Mouse (Mus musculus) layer of hippocampus, adult 11-12 months (tissue): ENCODE measurements at regions not wholly inside any gene's neighbourhood (a gene's known extent, or its start where the extent isn't known, plus 50 kb on each side); places are given as distances from the start of the nearest gene placed in this dataset.

Source experiments
- DNase-seq: peaks from one replicate; pipeline ENCODE4 v3.0.0; 2022; ENCODE audit warnings: low spot score

DNA sequence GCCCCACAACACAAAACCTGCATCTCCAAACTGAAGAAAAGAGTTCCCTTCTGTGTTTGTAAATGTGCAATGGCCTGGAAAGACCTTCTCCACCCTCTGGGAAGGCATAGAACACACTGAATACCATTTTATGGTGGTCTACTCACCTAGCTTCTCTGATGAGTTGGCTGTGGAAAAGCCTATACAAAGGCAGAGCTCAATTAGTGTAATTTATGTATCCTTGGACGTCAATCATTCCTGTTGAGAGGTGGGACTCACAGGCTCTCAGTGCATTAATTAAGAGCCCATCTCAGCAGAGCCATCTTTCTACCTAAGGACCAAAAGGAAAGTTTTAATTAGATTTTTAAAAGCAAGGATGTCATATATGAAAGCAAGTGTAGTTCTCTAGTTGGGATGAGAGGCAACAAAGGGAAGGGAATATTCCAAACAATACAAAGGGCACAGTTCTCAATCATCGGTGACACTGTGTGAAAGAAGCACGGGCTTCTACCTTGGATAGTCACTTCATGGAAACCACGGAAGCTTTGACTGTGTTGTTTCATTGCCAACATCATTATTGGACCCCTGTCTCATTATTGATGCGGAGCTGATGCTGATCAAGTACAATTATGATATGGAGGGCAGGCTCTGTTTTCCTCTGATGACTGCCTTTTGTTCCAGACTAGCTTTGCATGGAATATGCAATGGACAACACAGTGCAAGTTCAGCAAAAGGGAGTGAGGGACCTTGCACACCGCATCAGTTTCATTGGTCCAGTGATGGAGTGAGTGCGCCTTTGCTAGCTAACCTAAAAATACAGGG lies 392.5 kb upstream of the Tenm3 start:
- DNase-seq, result no peak

DNA sequence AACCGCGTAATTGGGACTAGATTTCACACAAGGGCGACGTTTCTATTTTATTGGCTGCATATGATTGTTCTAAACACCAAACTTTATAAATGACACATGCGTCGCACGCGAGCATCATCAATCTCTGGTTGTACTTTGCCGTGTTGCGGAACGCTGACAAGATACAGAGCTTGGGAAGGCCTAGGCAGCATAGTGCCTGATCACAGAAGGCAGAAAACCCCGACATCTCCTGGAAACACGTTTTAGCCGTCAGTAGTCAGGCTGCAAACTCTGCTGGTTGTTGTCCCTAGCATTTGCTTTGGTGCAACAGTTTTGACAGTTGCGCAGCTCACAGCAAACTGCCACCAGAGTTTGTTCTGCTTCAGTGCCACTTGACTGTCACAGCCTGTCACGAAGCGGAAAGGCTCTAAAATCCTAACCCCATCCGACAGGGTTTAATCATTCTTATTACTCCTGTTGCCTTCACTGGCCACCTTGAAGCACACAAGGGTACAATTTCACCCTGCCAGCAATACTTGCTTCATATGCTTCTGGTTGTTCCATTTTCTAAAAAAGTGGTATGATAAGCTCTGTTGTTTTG lies 380.2 kb upstream of the Tenm3 start:
- no peak for DNase-seq

- DNase-seq, result no peak
These were observed 351.5 kb upstream of the Tenm3 start for GRCm38 (mm10) chr8:49195333-49195640.

GRCm38 (mm10) chr8:49194592-49195332 lies 351.0 kb upstream of the Tenm3 start:
- no peak for DNase-seq

DNA sequence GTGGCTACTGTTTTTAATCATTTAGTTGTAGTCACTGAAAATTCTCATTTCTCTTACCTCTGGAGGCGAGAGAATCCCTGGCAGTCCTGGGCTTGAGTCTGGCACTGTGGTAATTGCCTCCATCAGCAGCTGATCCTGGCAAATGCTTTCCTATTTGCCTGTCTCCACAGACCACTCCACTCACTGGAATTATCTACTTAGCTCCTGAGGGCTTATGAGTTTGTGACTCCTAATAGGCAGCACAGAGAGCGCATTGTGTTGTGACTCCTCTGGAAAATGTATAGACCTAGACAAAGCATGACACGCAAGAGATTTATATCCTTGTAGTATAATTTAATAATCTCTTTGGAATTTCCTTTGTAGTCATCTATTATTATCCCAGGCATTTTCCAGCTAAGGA lies 343.1 kb upstream of the Tenm3 start:
- no peak for DNase-seq

DNA sequence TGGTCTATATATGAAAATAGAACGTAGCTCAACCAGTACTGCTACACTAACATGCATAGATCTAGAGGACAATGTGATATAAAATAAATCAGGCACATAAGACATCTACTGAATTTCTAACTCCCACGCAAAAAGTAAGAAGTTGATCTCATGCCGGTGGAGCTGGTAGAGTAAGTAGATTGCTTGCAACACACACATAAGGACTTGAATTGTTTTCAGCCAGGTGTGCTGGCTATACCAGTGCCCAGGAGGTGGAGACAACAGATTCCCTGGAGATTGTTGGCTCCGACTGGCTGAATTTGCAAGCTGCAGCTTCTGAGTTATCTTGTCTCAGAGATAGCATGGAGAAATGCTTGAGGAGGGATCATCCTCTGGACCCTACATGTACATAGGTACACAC lies 331.6 kb upstream of the Tenm3 start:
- no peak for DNase-seq

DNA sequence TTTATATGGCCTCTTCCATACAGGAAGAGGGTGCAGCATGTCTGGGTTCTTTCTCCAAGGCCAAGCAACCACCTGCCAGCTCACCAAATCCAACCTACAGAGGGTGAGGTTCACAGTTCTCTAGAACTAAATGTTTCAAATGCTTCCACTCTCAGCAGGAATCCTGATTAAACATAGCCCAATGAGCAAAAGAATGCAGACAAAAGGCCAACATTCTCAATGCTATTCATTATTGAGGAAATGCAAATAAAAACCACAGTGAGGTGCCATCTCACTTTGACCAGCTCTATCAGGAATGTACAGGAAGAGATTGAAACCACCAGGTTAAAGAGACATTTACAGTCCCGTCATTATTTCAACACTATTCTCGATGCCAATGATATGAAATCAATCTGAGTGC lies 331.2 kb upstream of the Tenm3 start:
- no peak for DNase-seq

DNA sequence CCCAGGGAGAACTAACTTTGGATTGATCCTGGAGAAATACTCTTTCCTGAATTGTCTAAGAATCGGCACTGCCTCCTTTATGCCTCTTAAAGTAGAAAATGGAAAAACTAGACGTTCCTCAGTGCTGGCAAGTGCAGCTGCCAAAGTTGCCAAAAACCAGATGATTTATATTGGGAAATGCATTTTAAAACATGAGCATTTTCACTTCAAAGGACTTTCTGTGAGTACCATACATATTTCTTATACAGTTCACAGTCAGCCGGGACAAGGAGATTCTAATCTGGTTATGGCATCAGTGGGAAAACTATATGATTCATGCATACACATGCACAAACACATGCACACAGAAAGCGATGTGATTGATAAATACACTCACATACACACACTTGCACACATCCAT lies 315.6 kb upstream of the Tenm3 start:
- no peak for DNase-seq

- no peak for DNase-seq
These were observed 314.4 kb upstream of the Tenm3 start for GRCm38 (mm10) chr8:49158201-49158600.

- no peak for DNase-seq
These were observed 292.8 kb upstream of the Tenm3 start for GRCm38 (mm10) chr8:49136503-49137044.

DNA sequence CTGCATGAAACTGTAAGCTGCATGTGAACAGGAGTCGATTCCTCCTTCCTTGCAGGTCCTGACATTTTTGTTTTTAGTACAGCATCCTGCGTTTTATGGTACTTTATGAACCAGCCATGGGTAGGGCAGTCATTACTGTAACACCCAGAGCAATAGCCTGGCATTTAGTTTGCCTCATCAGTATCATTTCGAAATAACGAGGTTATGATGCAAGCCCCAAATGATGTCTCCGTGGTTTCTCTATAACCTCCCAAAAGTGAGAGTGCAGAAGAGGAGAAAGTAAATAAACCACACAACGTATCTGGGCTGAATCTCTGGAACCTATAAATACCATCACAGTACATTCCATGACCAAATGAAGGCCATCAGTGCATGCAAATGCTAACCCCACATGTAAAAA lies 265.3 kb upstream of the Tenm3 start:
- DNase-seq, result no peak

DNA sequence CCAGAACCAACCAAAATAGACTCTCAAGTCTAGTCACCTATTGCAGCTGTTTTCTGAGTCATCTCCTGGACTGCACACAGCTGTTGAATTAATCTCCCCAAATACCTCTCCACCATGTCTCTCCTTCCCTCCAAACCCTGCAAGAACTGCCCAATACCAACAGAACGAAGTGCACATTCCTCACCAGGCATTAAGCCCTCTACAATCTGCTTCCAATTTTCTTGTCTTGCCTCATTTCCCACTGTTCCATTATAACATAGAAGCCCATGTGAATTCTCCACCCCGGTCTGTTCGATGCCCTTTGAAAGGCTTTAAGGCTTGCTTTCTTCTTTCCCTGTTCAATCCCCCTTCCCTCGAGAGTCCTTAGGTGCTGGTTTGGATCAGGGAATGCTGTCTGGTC lies 264.9 kb upstream of the Tenm3 start:
- no peak for DNase-seq

GRCm38 (mm10) chr8:49106531-49106930 lies 262.8 kb upstream of the Tenm3 start:
- DNase-seq, result no peak

DNA sequence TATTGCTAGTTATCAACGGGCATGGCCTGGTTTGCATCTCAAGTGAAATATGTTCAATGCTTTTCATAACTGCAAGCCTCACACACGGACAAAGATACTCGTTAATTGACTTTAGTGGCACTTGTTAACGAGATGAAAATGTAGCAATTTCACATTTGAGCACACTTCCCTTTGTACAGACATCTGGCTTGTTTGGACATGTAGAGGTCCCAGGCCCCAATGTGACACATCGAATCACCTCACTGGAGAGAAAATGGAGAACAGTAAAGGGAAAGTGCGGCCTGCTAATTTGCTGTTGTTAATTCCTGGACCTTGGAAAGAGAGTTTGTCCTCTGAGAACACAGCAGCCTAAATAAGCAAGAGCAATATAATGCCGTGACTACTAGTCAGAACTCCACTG lies 257.4 kb upstream of the Tenm3 start:
- no peak for DNase-seq

DNA sequence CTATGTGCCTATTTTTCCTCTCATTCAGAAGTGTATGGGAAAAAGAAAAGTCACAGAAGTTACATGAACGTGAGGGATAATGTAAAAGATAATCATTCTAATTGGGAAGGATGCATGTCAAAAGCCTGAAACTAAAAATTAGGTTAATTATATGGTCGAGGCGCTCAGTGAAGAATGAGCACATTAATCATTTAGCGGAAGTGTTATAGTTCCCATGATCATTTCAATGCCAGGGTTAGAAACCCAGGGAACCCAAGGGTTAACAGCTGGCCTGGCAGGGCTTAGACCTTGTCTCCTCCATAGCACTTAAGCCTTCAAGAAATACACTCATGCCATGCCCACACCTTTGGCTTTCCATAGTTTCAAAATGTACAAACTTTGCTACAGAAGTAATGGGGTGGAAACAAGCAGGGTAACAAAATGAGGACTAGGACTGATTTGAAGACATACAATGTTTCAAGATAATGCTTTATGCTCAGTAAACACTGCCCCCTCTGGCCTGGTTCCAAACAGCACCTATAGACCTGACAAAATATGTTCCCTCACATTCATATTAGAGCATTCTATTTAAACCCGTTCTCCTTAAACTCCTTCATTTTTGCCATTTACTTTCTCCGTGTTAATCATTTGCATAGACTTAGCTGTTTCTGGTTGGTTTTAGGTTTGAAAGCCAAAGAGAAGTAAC lies 240.6 kb upstream of the Tenm3 start:
- no peak for DNase-seq

DNA sequence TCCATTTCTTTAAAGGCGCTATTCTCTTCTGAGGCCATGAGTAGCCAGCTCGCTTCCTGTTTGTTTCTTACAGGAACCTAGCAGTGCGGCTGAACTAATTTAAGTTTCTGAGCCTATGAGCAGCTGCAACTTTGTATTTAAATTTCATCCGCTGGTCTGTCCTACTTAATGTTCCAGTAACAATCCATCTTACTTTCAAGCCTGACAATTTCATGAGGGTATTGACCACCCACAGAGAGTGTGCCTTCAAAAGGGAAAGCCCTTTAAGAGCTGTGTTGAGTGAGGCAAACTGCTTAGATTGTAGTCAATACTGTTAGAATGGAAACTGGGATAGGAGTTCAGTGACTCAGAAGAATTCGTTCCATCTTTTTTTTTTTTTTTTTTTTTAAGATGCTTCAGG lies 225.7 kb upstream of the Tenm3 start:
- DNase-seq, result no peak

DNA sequence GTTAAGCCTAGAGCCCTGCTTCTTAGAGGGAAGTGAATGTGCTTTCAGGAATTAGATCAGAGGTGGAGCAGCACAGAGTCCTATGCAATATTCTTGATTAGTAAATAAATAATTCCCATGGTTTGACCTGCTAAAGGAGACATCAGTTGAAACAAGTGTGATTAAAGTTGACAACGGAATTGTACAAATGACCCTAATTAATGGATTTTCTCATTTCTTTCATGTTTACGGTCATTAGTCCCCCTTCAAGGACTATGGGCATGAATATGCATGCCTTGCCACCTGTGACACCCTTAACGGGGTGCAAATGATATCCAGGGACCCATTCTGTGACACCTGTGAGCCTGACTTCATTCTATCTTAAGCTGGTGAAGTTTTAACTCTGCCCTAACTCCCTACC lies 219.5 kb upstream of the Tenm3 start:
- no peak for DNase-seq

DNA sequence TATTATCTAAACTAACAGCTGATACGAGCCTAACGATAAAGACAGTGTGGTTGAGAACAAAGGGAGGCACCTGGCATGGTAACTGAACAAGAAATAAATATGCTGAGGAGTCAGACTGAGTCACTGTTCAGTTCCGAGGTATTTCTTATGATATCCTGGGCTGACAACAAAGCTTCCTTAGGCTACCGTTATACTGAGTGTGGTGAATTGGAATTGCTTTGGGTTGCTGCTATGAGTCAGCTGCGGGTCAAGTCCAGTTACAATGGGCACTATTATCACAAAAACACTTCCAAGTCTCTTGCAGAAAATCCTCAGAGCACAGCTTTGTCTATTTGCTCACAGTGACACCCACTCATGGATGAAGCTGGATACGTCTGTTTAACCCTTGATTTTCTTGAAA lies 199.5 kb upstream of the Tenm3 start:
- no peak for DNase-seq

GRCm38 (mm10) chr8:49035970-49036700 lies 192.4 kb upstream of the Tenm3 start:
- no peak for DNase-seq

DNA sequence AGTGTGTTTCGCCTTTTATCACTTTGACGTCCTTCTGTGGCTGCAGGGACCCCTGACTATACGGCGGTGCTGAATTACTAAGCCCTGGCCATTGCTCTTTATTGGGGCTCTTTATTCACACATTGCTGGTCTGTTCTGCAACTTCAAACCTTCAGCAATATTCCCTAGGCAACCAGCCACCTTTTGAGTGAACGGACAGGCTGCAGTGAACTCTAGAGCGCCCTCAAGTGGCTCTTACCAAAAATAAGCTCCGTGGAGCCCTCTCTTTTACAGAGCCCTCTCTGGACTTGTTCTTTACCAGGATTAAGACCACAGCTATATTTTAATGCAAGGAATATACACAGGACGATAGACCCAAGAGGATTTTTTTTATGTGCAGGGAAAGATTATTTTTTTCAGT lies 191.8 kb upstream of the Tenm3 start:
- peak; percentile 39 for DNase-seq

DNA sequence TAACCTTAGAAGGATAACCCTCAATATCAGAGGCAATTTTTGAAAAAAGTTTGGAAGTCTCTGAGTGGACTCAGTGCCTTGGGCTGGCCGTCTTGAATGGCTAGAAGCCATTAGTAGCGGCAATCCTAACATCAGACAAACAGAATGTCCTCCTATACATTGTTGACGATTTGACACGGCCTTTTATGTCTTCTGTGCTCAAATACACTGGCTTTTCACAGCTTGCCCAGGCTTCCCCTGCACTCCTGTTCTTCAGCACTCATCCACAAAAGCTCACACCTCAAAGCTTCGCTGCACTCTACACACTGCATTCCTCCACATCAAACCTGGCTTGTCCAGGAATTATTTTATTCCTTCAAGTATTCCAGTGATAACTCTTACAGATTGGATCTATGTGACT lies 186.5 kb upstream of the Tenm3 start:
- no peak for DNase-seq

- DNase-seq, result no peak
These were observed 174.0 kb upstream of the Tenm3 start for GRCm38 (mm10) chr8:49017741-49018140.
